Mouse (Mus musculus) embryo, embryonic 11.5 days (tissue): Measurements from ENCODE around the gene Btbd35f17.
"Not testable (repeated sequence)": the region's sequence is repeated elsewhere in the genome, so short reads cannot be mapped to it uniquely, and the experiment has no call there.

Experiments used
- DNase-seq: peaks from one replicate; pipeline ENCODE4 v3.0.0-alpha.2; 2012; ENCODE audit warnings: low read depth, low spot score

The Btbd35f17 gene

DNA sequence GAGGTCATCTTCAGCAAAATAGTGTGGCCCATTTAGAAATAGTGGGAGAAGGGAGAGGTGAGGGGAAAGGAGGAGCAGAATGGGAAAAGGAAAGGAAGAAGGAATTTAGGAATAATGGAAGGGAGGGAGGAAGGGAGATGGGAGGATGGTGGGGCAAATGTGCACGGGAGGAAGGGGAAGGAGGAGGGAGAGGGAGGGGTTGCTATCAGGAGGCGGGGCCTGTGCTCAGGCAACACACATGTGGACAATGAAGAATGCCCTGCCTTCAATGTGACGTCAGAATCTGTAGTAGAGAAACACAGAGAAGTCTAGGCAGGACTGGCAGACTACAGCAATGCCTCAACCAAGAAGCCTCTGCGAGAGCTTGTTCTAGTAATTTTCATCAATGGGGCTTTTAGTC is at the start of gene Btbd35f17:
Gene Btbd35f17 (plus strand): TSS at position 301 of the 400 bp plus-strand sequence.
- DNase-seq = not testable (repeated sequence)
